Mouse (Mus musculus): ENCODE measurements at regions not wholly inside any gene's neighbourhood (a gene's known extent, or its start where the extent isn't known, plus 50 kb on each side); places are given as distances from the start of the nearest gene placed in this dataset.

DNA sequence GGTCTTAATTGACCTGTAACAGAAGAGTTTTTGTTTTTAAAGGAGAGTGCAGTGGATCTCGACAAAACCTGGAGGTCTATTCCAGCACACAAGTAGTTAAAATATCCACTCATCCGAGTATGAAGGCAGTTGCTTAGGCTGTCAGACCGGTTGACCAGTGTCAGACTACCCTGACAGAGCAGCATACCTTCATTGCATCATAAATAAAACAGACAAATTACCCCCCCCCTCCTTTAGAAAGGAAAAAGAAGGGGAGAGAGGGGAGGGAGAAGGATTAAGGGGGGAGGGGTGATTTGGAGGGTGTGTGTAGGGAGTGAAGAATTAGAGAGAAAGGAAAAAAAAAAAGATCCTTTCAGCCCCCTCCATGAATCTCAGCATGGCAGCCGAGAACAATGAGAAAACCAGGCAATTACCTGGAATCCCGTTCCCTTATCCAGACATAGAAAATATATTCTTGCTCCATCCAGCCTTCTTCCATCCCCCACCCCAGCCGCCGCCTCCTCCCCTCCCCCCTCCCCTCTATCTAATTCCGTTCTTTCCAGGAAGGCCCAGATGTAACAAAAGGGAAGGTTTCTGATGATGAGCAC lies 122.2 kb upstream of the Zfhx3 start:
- H3K36me3 ChIP-seq (ENCODE audit: control insufficient read depth, insufficient read depth, low read length, poor library complexity, severe bottlenecking): no peaks in the 10 kb centered on the region
- H3K9ac ChIP-seq (ENCODE audit: low read depth, poor library complexity, severe bottlenecking): no peak overlapping the region
- H3K4me3 ChIP-seq (ENCODE audit: low read depth, low read length): no peak overlapping the region
- no peaks in the 10 kb centered on the region for H3K27me3 ChIP-seq (ENCODE audit: control insufficient read depth, insufficient read depth, low read length, poor library complexity, severe bottlenecking)
- no peak overlapping the region for H3K27ac ChIP-seq (ENCODE audit: insufficient read depth, low read length)
- peaks cover 1% of the 10 kb centered on the region for H3K4me1 ChIP-seq (ENCODE audit: control insufficient read depth, insufficient read depth, low read length)
- TF ChIP-seq CTCF (IDR thresholded peaks at IDR 0.05; ENCODE audit: low read depth, low read length): no peak
- no peak for TF ChIP-seq EP300 (IDR thresholded peaks at IDR 0.05; ENCODE audit: insufficient read depth, low read depth, low read length)
- no peak for TF ChIP-seq POLR2A (IDR thresholded peaks at IDR 0.05; ENCODE audit: insufficient read depth, low read length)
- no peaks in the 10 kb centered on the region for H3K9me3 ChIP-seq (replicated peaks; ENCODE audit: control insufficient read depth, insufficient read depth, low read length, poor library complexity, severe bottlenecking)

DNA sequence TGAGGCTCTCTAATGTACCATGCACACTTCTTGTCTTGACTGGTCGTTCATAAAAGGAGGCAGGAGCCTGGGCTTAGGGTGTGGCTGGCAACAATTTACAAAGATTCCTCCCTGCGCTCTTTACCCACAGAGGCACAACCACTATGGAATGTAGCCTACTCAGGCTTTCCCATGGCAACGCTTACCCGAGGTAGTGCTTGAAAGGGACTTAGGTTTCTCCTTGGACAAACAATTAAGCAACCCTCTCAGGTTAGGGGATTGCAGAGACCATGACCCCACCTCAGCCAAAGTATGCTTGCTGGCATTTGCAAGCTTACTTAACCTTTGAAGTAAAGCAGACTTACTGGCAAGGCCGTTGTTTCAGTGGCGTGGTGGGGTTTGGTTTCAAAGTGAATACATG lies 120.9 kb upstream of the Zfhx3 start:
- TF ChIP-seq EP300 (IDR thresholded peaks at IDR 0.05; ENCODE audit: insufficient read depth, low read depth, low read length) (no peak), CTCF (IDR thresholded peaks at IDR 0.05; ENCODE audit: low read depth, low read length) (no peak), POLR2A (IDR thresholded peaks at IDR 0.05; ENCODE audit: insufficient read depth, low read length) (no peak)
- no peak overlapping the region for H3K27ac ChIP-seq (ENCODE audit: insufficient read depth, low read length)
- no peaks in the 10 kb centered on the region for H3K9me3 ChIP-seq (replicated peaks; ENCODE audit: control insufficient read depth, insufficient read depth, low read length, poor library complexity, severe bottlenecking)
- H3K4me1 ChIP-seq (ENCODE audit: control insufficient read depth, insufficient read depth, low read length): peaks cover 1% of the 10 kb centered on the region
- H3K27me3 ChIP-seq (ENCODE audit: control insufficient read depth, insufficient read depth, low read length, poor library complexity, severe bottlenecking): no peaks in the 10 kb centered on the region
- H3K4me3 ChIP-seq (ENCODE audit: low read depth, low read length): no peak overlapping the region
- H3K36me3 ChIP-seq (ENCODE audit: control insufficient read depth, insufficient read depth, low read length, poor library complexity, severe bottlenecking): no peaks in the 10 kb centered on the region
- H3K9ac ChIP-seq (ENCODE audit: low read depth, poor library complexity, severe bottlenecking): no peak overlapping the region

DNA sequence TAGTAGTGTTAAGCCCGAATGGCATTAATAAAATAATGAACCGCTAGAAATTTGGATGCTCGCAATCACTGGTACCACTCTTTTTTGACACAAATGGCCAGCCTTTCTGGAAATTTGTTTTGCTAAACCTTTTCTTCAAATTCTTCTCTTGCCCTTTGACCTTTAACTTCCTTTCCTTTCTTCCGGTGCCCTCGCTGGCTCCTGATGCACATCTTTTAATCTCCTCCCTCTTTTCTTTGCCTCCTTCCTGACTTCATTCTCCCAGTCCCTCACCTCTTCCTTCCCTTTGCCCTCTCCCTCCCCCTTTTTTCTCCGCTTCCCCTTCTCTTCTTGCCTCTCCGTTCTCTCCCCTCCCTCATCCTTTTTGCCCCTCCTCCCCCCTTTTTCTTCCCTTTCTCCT lies 118.3 kb upstream of the Zfhx3 start:
- Histone ChIP-seq H3K27me3 (ENCODE audit: control insufficient read depth, insufficient read depth, low read length, poor library complexity, severe bottlenecking) (no peaks in the 10 kb centered on the region), H3K27ac (ENCODE audit: insufficient read depth, low read length) (no peak overlapping the region), H3K9me3 (replicated peaks; ENCODE audit: control insufficient read depth, insufficient read depth, low read length, poor library complexity, severe bottlenecking) (no peaks in the 10 kb centered on the region), H3K36me3 (ENCODE audit: control insufficient read depth, insufficient read depth, low read length, poor library complexity, severe bottlenecking) (no peaks in the 10 kb centered on the region), H3K4me1 (ENCODE audit: control insufficient read depth, insufficient read depth, low read length) (peaks cover 1% of the 10 kb centered on the region), H3K9ac (ENCODE audit: low read depth, poor library complexity, severe bottlenecking) (0 out of 2 replicates have a peak overlapping the region, but pooled peaks have one; percentile 6), H3K4me3 (ENCODE audit: low read depth, low read length) (peak overlapping the region; percentile 16; the same call in 1 of the 2 replicates)
- TF ChIP-seq EP300 (IDR thresholded peaks at IDR 0.05; ENCODE audit: insufficient read depth, low read depth, low read length) (no peak), POLR2A (IDR thresholded peaks at IDR 0.05; ENCODE audit: insufficient read depth, low read length) (no peak), CTCF (IDR thresholded peaks at IDR 0.05; ENCODE audit: low read depth, low read length) (no peak)

DNA sequence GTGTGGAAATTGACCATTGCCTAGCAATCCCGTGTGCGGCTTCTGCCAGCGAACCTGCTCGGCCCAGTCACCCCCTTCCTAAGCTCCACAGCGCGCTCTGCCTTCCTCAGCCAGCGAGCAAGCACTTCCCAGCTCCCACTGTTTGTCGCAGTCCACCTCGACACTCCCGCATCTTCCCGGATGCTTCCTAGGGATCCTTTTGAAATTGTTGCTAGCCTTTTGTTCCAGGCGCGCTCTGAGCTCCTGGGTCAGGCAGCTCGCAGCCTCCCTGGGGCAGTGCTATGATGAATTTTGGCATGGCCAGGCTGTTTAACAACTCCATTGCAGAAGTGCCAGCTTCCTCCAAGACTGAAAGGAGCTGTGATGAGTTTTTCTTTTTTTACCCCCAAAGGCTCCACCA lies 117.8 kb upstream of the Zfhx3 start:
- H3K27me3 ChIP-seq (ENCODE audit: control insufficient read depth, insufficient read depth, low read length, poor library complexity, severe bottlenecking): no peaks in the 10 kb centered on the region
- H3K9ac ChIP-seq (ENCODE audit: low read depth, poor library complexity, severe bottlenecking): no peak overlapping the region
- no peaks in the 10 kb centered on the region for H3K36me3 ChIP-seq (ENCODE audit: control insufficient read depth, insufficient read depth, low read length, poor library complexity, severe bottlenecking)
- H3K4me3 ChIP-seq (ENCODE audit: low read depth, low read length): peak overlapping the region; percentile 6; the same call in 1 of the 2 replicates
- no peak overlapping the region for H3K27ac ChIP-seq (ENCODE audit: insufficient read depth, low read length)
- peaks cover 1% of the 10 kb centered on the region for H3K4me1 ChIP-seq (ENCODE audit: control insufficient read depth, insufficient read depth, low read length)
- H3K9me3 ChIP-seq (replicated peaks; ENCODE audit: control insufficient read depth, insufficient read depth, low read length, poor library complexity, severe bottlenecking): no peaks in the 10 kb centered on the region
- TF ChIP-seq CTCF (IDR thresholded peaks at IDR 0.05; ENCODE audit: low read depth, low read length) (no peak), EP300 (IDR thresholded peaks at IDR 0.05; ENCODE audit: insufficient read depth, low read depth, low read length) (peak; percentile 67; the same call in 1 of the 2 replicates), POLR2A (IDR thresholded peaks at IDR 0.05; ENCODE audit: insufficient read depth, low read length) (no peak)

DNA sequence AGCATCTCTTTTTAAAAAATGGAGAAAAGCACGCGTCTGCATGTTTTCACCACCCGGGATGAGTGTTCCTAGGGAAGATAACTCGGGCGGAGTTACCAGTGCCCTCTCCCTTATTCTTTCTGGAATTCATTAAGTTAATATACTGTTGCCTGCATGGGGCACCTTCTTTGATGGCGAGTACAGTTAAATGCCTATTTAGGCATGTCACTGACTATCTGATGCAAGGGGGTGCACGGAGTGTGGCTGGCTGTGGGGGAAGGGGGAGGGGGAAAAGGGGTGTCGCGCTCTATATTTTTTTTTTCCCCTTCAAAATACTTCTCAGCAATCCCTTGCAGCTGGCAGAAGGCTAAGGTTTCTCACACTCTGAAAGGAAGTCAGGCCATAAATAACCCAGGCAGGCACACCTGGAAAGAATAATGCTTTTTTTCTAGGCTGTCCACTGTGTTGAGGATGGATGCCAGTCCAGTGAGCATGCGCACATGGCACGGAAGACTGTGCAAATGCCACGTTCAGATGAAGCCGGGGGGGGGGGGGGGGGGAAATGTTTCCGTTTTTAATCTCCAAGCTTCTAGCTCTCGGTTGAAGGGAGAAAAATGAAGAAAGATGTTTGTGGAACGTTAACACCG lies 114.8 kb upstream of the Zfhx3 start:
- no peak overlapping the region for H3K4me3 ChIP-seq (ENCODE audit: low read depth, low read length)
- no peaks in the 10 kb centered on the region for H3K9me3 ChIP-seq (replicated peaks; ENCODE audit: control insufficient read depth, insufficient read depth, low read length, poor library complexity, severe bottlenecking)
- H3K9ac ChIP-seq (ENCODE audit: low read depth, poor library complexity, severe bottlenecking): no peak overlapping the region
- H3K4me1 ChIP-seq (ENCODE audit: control insufficient read depth, insufficient read depth, low read length): no peaks in the 10 kb centered on the region
- no peaks in the 10 kb centered on the region for H3K36me3 ChIP-seq (ENCODE audit: control insufficient read depth, insufficient read depth, low read length, poor library complexity, severe bottlenecking)
- H3K27me3 ChIP-seq (ENCODE audit: control insufficient read depth, insufficient read depth, low read length, poor library complexity, severe bottlenecking): no peaks in the 10 kb centered on the region
- no peak overlapping the region for H3K27ac ChIP-seq (ENCODE audit: insufficient read depth, low read length)
- TF ChIP-seq EP300 (IDR thresholded peaks at IDR 0.05; ENCODE audit: insufficient read depth, low read depth, low read length) (no peak), POLR2A (IDR thresholded peaks at IDR 0.05; ENCODE audit: insufficient read depth, low read length) (no peak), CTCF (IDR thresholded peaks at IDR 0.05; ENCODE audit: low read depth, low read length) (no peak)

DNA sequence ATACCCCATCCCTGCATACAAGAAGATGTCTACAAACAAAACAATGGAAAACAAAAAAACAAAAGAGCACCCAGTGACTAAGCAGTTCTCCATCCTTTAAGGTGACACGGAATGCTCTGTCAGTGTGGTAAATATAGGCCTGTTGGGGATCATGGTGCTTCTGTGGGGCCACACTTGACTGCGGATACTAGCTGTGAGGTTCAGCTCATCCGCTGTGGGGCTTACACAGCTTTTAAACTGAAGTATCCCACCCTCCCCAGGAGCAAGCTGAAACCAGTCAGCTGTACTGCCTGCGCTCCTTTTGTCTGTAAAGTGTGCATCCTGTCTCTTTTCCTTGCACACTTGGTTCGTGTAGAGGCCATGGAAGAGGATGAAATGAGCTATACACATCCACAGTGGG lies 113.9 kb upstream of the Zfhx3 start:
- H3K4me3 ChIP-seq (ENCODE audit: low read depth, low read length): no peak overlapping the region
- TF ChIP-seq CTCF (IDR thresholded peaks at IDR 0.05; ENCODE audit: low read depth, low read length) (no peak), POLR2A (IDR thresholded peaks at IDR 0.05; ENCODE audit: insufficient read depth, low read length) (no peak)

More for the DNA sequence above, 113.9 kb upstream of the Zfhx3 start:
- Histone ChIP-seq H3K36me3 (ENCODE audit: control insufficient read depth, insufficient read depth, low read length, poor library complexity, severe bottlenecking) (no peaks in the 10 kb centered on the region), H3K27me3 (ENCODE audit: control insufficient read depth, insufficient read depth, low read length, poor library complexity, severe bottlenecking) (no peaks in the 10 kb centered on the region), H3K27ac (ENCODE audit: insufficient read depth, low read length) (no peak overlapping the region), H3K9ac (ENCODE audit: low read depth, poor library complexity, severe bottlenecking) (no peak overlapping the region), H3K9me3 (replicated peaks; ENCODE audit: control insufficient read depth, insufficient read depth, low read length, poor library complexity, severe bottlenecking) (no peaks in the 10 kb centered on the region), H3K4me1 (ENCODE audit: control insufficient read depth, insufficient read depth, low read length) (no peaks in the 10 kb centered on the region)
